Mouse (Mus musculus) forebrain, embryonic 13.5 days (tissue): Measurements from ENCODE around the gene Ift140. TPM values are rescaled to one million over a fixed set of nuclear protein-coding genes. Genes with fewer than 3 reads are reported as not detected.

Source experiments
- ATAC-seq: fragments of 200-750 bp; cut with Nextera tagmentation; 2 replicates; pipeline ENCODE4 v1.8.0; 2017
- H3K27ac ChIP-seq: fragments of 300-500 bp; sonication (generic); 2 replicates; pipeline ENCODE4 v1.5.1; 2015; ENCODE audit warnings: inconsistent platforms, mild to moderate bottlenecking, moderate library complexity
- H3K27me3 ChIP-seq: fragments of 300-500 bp; sonication (generic); 2 replicates; pipeline ENCODE4 v1.6.1; 2015; ENCODE audit warnings: mild to moderate bottlenecking, inconsistent platforms
- H3K36me3 ChIP-seq: fragments of 300-500 bp; sonication (generic); 2 replicates; pipeline ENCODE4 v1.6.1; 2015; ENCODE audit warnings: mild to moderate bottlenecking, inconsistent platforms; ENCODE audit not compliant: poor library complexity, severe bottlenecking
- H3K4me1 ChIP-seq: fragments of 300-500 bp; sonication (generic); 2 replicates; pipeline ENCODE4 v1.6.1; 2015; ENCODE audit warnings: inconsistent platforms
- H3K4me2 ChIP-seq: fragments of 300-500 bp; sonication (generic); 2 replicates; pipeline ENCODE4 v1.6.1; 2015; ENCODE audit warnings: inconsistent platforms, mild to moderate bottlenecking, moderate library complexity
- H3K4me3 ChIP-seq: fragments of 300-500 bp; sonication (generic); 2 replicates; pipeline ENCODE4 v1.5.1; 2015; ENCODE audit warnings: mild to moderate bottlenecking, inconsistent platforms
- H3K9ac ChIP-seq: fragments of 300-500 bp; sonication (generic); 2 replicates; pipeline ENCODE4 v1.6.1; 2015; ENCODE audit warnings: mild to moderate bottlenecking, inconsistent platforms
- H3K9me3 ChIP-seq: fragments of 300-500 bp; sonication (generic); replicated peaks from 2 replicates; pipeline ENCODE4 v1.6.1; 2016; ENCODE audit warnings: inconsistent platforms
- WGBS: fragments of 180-500 bp; shearing (Covaris S2); methylation state at CpG from one replicate; pipeline ENCODE4 v1.1.7; 2015; 5-methylcytosine and 5-hydroxymethylcytosine counted together
- polyA plus RNA-seq: library from polyadenylated mRNA; unstranded; fragments of >200 nt; fragmentation: Nextera tagmentation; extraction: Ambion mirVana; gene quantifications from 2 replicates; pipeline ENCODE4 v1.2.1, GENCODE M21; 2015

Gene Ift140
- polyA plus RNA-seq, 1 experiment from 2014 or later, result 18.6 TPM

GRCm38 (mm10) chr17:25127079-25127478 is 111.2 kb downstream of the Ift140 start:
- H3K27me3 ChIP-seq, result peaks cover 5% of the 10 kb centered on the region; the same call in 1 of the 2 replicates
- no peaks in the 10 kb centered on the region for H3K4me1 ChIP-seq
- no peaks in the 10 kb centered on the region for H3K36me3 ChIP-seq
- no peak overlapping the region for H3K4me3 ChIP-seq
- WGBS, result 66% methylated on average over 8 of the region's 8 CpGs
- no peak overlapping the region for H3K4me2 ChIP-seq
- ATAC-seq, result no peak
- H3K9ac ChIP-seq, result no peak overlapping the region
- H3K27ac ChIP-seq, result no peak overlapping the region
- H3K9me3 ChIP-seq, result no peaks in the 10 kb centered on the region

GRCm38 (mm10) chr17:25127681-25128080 is 111.8 kb downstream of the Ift140 start:
- Histone ChIP-seq H3K27me3 (peaks cover 4% of the 10 kb centered on the region; the same call in 1 of the 2 replicates), H3K36me3 (no peaks in the 10 kb centered on the region), H3K4me1 (no peaks in the 10 kb centered on the region), H3K9me3 (no peaks in the 10 kb centered on the region), H3K4me2 (no peak overlapping the region), H3K4me3 (no peak overlapping the region), H3K9ac (no peak overlapping the region), H3K27ac (no peak overlapping the region)
- no peak for ATAC-seq
- 68% methylated on average over 9 of the region's 9 CpGs for WGBS

GRCm38 (mm10) chr17:25130060-25130459 is 114.2 kb downstream of the Ift140 start:
- Histone ChIP-seq H3K27me3 (no peaks in the 10 kb centered on the region), H3K27ac (no peak overlapping the region), H3K4me3 (no peak overlapping the region), H3K9me3 (no peaks in the 10 kb centered on the region), H3K4me2 (no peak overlapping the region), H3K9ac (no peak overlapping the region), H3K4me1 (peaks cover 12% of the 10 kb centered on the region), H3K36me3 (no peaks in the 10 kb centered on the region)
- WGBS, result 94% methylated on average over 1 of the region's 1 CpGs
- ATAC-seq, result no peak

- Histone ChIP-seq H3K9ac (peak within 1 kb of the TSS; percentile 91), H3K4me1 (peaks cover 17% of the 10 kb centered on the region), H3K36me3 (peaks cover 4% of the 10 kb centered on the region; the same call in 1 of the 2 replicates), H3K27ac (peak within 1 kb of the TSS; percentile 31; the same call in 1 of the 2 replicates), H3K4me2 (peak within 1 kb of the TSS; percentile 84), H3K27me3 (no peaks in the 10 kb centered on the region), H3K4me3 (peak within 1 kb of the TSS; percentile 97), H3K9me3 (no peaks in the 10 kb centered on the region)
- peak; percentile 95 for ATAC-seq
- under 1% methylated on average over 40 of the region's 40 CpGs for WGBS
Measured at GRCm38 (mm10) chr17:25133275-25133698, 117.4 kb downstream of the Ift140 start, which contains the start of gene Clcn7. Clcn7 (plus strand) TSS chr17:25133391.

- H3K4me3 ChIP-seq, result no peak overlapping the region
- 91% methylated on average over 6 of the region's 6 CpGs for WGBS
- peaks cover 10% of the 10 kb centered on the region; the same call in 1 of the 2 replicates for H3K36me3 ChIP-seq
- no peaks in the 10 kb centered on the region for H3K9me3 ChIP-seq
- ATAC-seq, result no peak
- no peak overlapping the region for H3K4me2 ChIP-seq
- peaks cover 17% of the 10 kb centered on the region for H3K4me1 ChIP-seq
- no peak overlapping the region for H3K27ac ChIP-seq
- no peaks in the 10 kb centered on the region for H3K27me3 ChIP-seq
- H3K9ac ChIP-seq, result no peak overlapping the region
Measured at GRCm38 (mm10) chr17:25135622-25136021, 119.7 kb downstream of the Ift140 start.

- peaks cover 16% of the 10 kb centered on the region for H3K4me1 ChIP-seq
- no peak for ATAC-seq
- H3K27ac ChIP-seq, result no peak overlapping the region
- WGBS, result 97% methylated on average over 1 of the region's 1 CpGs
- no peak overlapping the region for H3K4me3 ChIP-seq
- H3K9me3 ChIP-seq, result no peaks in the 10 kb centered on the region
- H3K27me3 ChIP-seq, result no peaks in the 10 kb centered on the region
- no peak overlapping the region for H3K4me2 ChIP-seq
- H3K9ac ChIP-seq, result no peak overlapping the region
- H3K36me3 ChIP-seq, result peaks cover 12% of the 10 kb centered on the region; the same call in 1 of the 2 replicates
Measured at GRCm38 (mm10) chr17:25138803-25139202, 122.9 kb downstream of the Ift140 start.

GRCm38 (mm10) chr17:25139960-25140359 is 124.1 kb downstream of the Ift140 start:
- 71% methylated on average over 4 of the region's 4 CpGs for WGBS
- Histone ChIP-seq H3K4me3 (no peak overlapping the region), H3K4me2 (no peak overlapping the region), H3K9me3 (no peaks in the 10 kb centered on the region), H3K9ac (no peak overlapping the region), H3K27me3 (no peaks in the 10 kb centered on the region), H3K4me1 (peaks cover 6% of the 10 kb centered on the region; the same call in 1 of the 2 replicates), H3K36me3 (peaks cover 23% of the 10 kb centered on the region; the same call in 1 of the 2 replicates), H3K27ac (no peak overlapping the region)
- no peak for ATAC-seq

Other genes starting within 250 kb of the Ift140 start
- not detected in 2 replicates for gene Meiob, start 211.8 kb upstream of the Ift140 start, polyA plus RNA-seq
- gene Hagh, start 175.9 kb upstream of the Ift140 start, polyA plus RNA-seq, result 36.7 and 37.1 TPM in 2 replicates
- 16.0 and 16.8 TPM in 2 replicates for gene Fahd1, start 165.7 kb upstream of the Ift140 start, polyA plus RNA-seq
- gene Igfals, start 150.1 kb upstream of the Ift140 start, polyA plus RNA-seq, result 0.17 and 0.25 TPM in 2 replicates
- gene Nubp2, start 129.7 kb upstream of the Ift140 start, polyA plus RNA-seq, result 68.5 and 76.9 TPM in 2 replicates
- gene Spsb3, start 129.4 kb upstream of the Ift140 start, polyA plus RNA-seq, result 64.3 and 67.4 TPM in 2 replicates
- gene Eme2, start 121.0 kb upstream of the Ift140 start, polyA plus RNA-seq, result 31.3 and 36.5 TPM in 2 replicates
- 81.4 and 85.4 TPM in 2 replicates for gene Mrps34, start 121.0 kb upstream of the Ift140 start, polyA plus RNA-seq
- 72.1 and 80.8 TPM in 2 replicates for gene Nme3, start 119.6 kb upstream of the Ift140 start, polyA plus RNA-seq
- 60.8 and 73.6 TPM in 2 replicates for gene Mapk8ip3, start 79.1 kb upstream of the Ift140 start, polyA plus RNA-seq
- gene Jpt2, start 55.4 kb upstream of the Ift140 start, polyA plus RNA-seq, result 186 and 217 TPM in 2 replicates
- gene Cramp1l, start 297 bp upstream of the Ift140 start, polyA plus RNA-seq, result 7.9 and 8.3 TPM in 2 replicates
- gene Tmem204, start 67.5 kb downstream of the Ift140 start, polyA plus RNA-seq, result 7.7 and 10.1 TPM in 2 replicates
- gene Telo2, start 99.9 kb downstream of the Ift140 start, polyA plus RNA-seq, result 41.2 and 45.3 TPM in 2 replicates
- not detected in 2 replicates for gene Ptx4, start 104.7 kb downstream of the Ift140 start, polyA plus RNA-seq
- gene Clcn7, start 117.3 kb downstream of the Ift140 start, polyA plus RNA-seq, result 23.6 and 29.6 TPM in 2 replicates
- not detected in 2 replicates for gene Ccdc154, start 146.4 kb downstream of the Ift140 start, polyA plus RNA-seq
- not detected in 2 replicates for gene Gm38655, start 159.4 kb downstream of the Ift140 start, polyA plus RNA-seq
- 38.3 and 38.6 TPM in 2 replicates for gene BC003965, start 168.5 kb downstream of the Ift140 start, polyA plus RNA-seq
- 7.9 and 10.6 TPM in 2 replicates for gene Unkl, start 172.3 kb downstream of the Ift140 start, polyA plus RNA-seq
- 71.9 and 74.8 TPM in 2 replicates for gene Gnptg, start 224.0 kb downstream of the Ift140 start, polyA plus RNA-seq
- gene Tsr3, start 224.1 kb downstream of the Ift140 start, polyA plus RNA-seq, result 63.3 and 64.3 TPM in 2 replicates
- 3.6 and 5.2 TPM in 2 replicates for gene Baiap3, start 240.3 kb downstream of the Ift140 start, polyA plus RNA-seq